25 mouse cellular contexts compared by ENCODE assay signal in the genomic region with DNA sequence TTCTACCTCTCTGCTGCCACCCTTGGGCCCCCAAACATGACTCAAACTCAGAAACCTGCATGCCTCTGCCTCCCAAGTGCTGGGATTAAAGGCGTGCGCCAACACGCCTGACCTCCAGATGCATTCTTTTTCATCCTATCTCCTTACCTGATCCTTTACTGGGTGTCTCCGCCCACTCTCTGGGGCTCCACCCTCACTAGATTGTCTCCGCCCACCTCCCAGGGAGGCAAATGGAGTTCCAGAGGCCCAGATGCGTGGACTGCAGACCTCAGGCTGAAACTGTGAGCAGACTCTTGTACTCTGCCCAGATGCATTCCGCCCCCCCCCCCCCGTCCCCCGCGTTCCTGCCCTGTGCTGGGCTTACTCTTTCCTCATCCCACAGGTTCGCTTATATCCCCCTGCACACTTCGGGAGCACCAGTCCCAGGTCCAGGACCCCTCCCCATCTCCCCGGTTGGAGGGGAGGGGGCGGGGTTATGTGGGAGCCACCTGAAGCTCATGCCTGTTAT. TPM values are rescaled to one million over a fixed set of nuclear protein-coding genes. Genes with fewer than 3 reads are reported as not detected.
A peak's percentile ranks its signal among the peaks of the same experiment; 100 is the strongest.
DNase-seq lines count a peak whose midpoint lies in the region; ATAC-seq and TF ChIP-seq lines count a peak whose summit lies in the region.
"Had no signal": no experiment of that assay in that cellular context is flagged by ENCODE, and none has a peak within 500 bp of the region (broad histone marks: within the 10 kb centered on the region; RNA-seq: fewer than 3 reads in every experiment).

No protein-coding gene starts in this region.

- TF ChIP-seq CTCF in midbrain, postnatal 0 days (IDR thresholded peaks at IDR 0.05) = no peak

- no peaks in the 10 kb centered on the region for H3K36me3 ChIP-seq in kidney, embryonic 14.5 days (ENCODE audit: control insufficient read depth, insufficient read depth, low read length)
- no peaks in the 10 kb centered on the region for H3K36me3 ChIP-seq in midbrain, postnatal 0 days (ENCODE audit: insufficient read depth, low read length)
- H3K36me3 ChIP-seq in midbrain, embryonic 16.5 days (ENCODE audit: control insufficient read depth, insufficient read depth, low read length) = no peaks in the 10 kb centered on the region
- no peaks in the 10 kb centered on the region for H3K36me3 ChIP-seq in stomach, embryonic 15.5 days
- H3K36me3 ChIP-seq in hindbrain, embryonic 13.5 days = no peaks in the 10 kb centered on the region
- H3K36me3 ChIP-seq: embryonic facial prominence, embryonic 13.5 days; forebrain, embryonic 10.5 days; forebrain, embryonic 15.5 days had no signal

- no peak overlapping the region for H3K4me2 ChIP-seq in kidney, embryonic 14.5 days (replicated peaks; ENCODE audit: low read depth, low read length)
- no peak overlapping the region for H3K4me2 ChIP-seq in midbrain, postnatal 0 days (ENCODE audit: low read depth, low read length, poor library complexity, severe bottlenecking)
- no peak overlapping the region for H3K4me2 ChIP-seq in midbrain, embryonic 16.5 days (ENCODE audit: low read length)
- no peak overlapping the region for H3K4me2 ChIP-seq in stomach, embryonic 15.5 days
- no peak overlapping the region for H3K4me2 ChIP-seq in hindbrain, embryonic 13.5 days
- H3K4me2 ChIP-seq: embryonic facial prominence, embryonic 13.5 days; forebrain, embryonic 15.5 days; heart, embryonic 11.5 days; hindbrain, embryonic 14.5 days had no signal

- H3K9ac ChIP-seq in kidney, embryonic 14.5 days (ENCODE audit: low read depth, low read length) = no peak overlapping the region
- no peak overlapping the region for H3K9ac ChIP-seq in midbrain, postnatal 0 days (replicated peaks; ENCODE audit: low read length, poor library complexity, severe bottlenecking)
- no peak overlapping the region for H3K9ac ChIP-seq in midbrain, embryonic 16.5 days (ENCODE audit: low read depth, low read length)
- H3K9ac ChIP-seq in stomach, embryonic 15.5 days = no peak overlapping the region
- no peak overlapping the region for H3K9ac ChIP-seq in hindbrain, embryonic 13.5 days
- H3K9ac ChIP-seq: embryonic facial prominence, embryonic 13.5 days; forebrain, embryonic 15.5 days; hindbrain, embryonic 14.5 days had no signal

- no peak overlapping the region for H3K27ac ChIP-seq in kidney, embryonic 14.5 days (ENCODE audit: low read depth, low read length)
- H3K27ac ChIP-seq in midbrain, postnatal 0 days (ENCODE audit: low read depth, low read length) = no peak overlapping the region
- no peak overlapping the region for H3K27ac ChIP-seq in midbrain, embryonic 16.5 days (ENCODE audit: low read length)
- no peak overlapping the region for H3K27ac ChIP-seq in stomach, embryonic 15.5 days
- H3K27ac ChIP-seq in hindbrain, embryonic 13.5 days = no peak overlapping the region
- H3K27ac ChIP-seq: embryonic facial prominence, embryonic 13.5 days; forebrain, embryonic 10.5 days; forebrain, embryonic 15.5 days; hindbrain, embryonic 14.5 days; macrophage had no signal

- H3K4me3 ChIP-seq in kidney, embryonic 14.5 days (ENCODE audit: low read length) = no peak overlapping the region
- no peak overlapping the region for H3K4me3 ChIP-seq in midbrain, postnatal 0 days (ENCODE audit: low read depth, low read length)
- H3K4me3 ChIP-seq in midbrain, embryonic 16.5 days (ENCODE audit: low read depth, low read length) = no peak overlapping the region
- no peak overlapping the region for H3K4me3 ChIP-seq in stomach, embryonic 15.5 days (replicated peaks)
- H3K4me3 ChIP-seq in hindbrain, embryonic 13.5 days = no peak overlapping the region
- H3K4me3 ChIP-seq: embryonic facial prominence, embryonic 13.5 days; forebrain, embryonic 10.5 days; forebrain, embryonic 15.5 days had no signal

- H3K4me1 ChIP-seq in kidney, embryonic 14.5 days (ENCODE audit: control insufficient read depth, insufficient read depth, low read length) = no peaks in the 10 kb centered on the region
- no peaks in the 10 kb centered on the region for H3K4me1 ChIP-seq in midbrain, postnatal 0 days (ENCODE audit: insufficient read depth, low read length)
- H3K4me1 ChIP-seq in midbrain, embryonic 16.5 days (ENCODE audit: control insufficient read depth, insufficient read depth, low read length) = no peaks in the 10 kb centered on the region
- H3K4me1 ChIP-seq in stomach, embryonic 15.5 days = no peaks in the 10 kb centered on the region
- H3K4me1 ChIP-seq in hindbrain, embryonic 13.5 days (replicated peaks) = no peaks in the 10 kb centered on the region
- H3K4me1 ChIP-seq: embryonic facial prominence, embryonic 13.5 days; forebrain, embryonic 15.5 days had no signal

- no peaks in the 10 kb centered on the region for H3K9me3 ChIP-seq in kidney, embryonic 14.5 days (ENCODE audit: control insufficient read depth, low read length)
- no peaks in the 10 kb centered on the region for H3K9me3 ChIP-seq in midbrain, postnatal 0 days (ENCODE audit: low read length)
- no peaks in the 10 kb centered on the region for H3K9me3 ChIP-seq in midbrain, embryonic 16.5 days (replicated peaks; ENCODE audit: control insufficient read depth, low read length, poor library complexity, severe bottlenecking)
- H3K9me3 ChIP-seq in stomach, embryonic 15.5 days = no peaks in the 10 kb centered on the region
- no peaks in the 10 kb centered on the region for H3K9me3 ChIP-seq in hindbrain, embryonic 13.5 days
- H3K9me3 ChIP-seq: embryonic facial prominence, embryonic 13.5 days; forebrain, embryonic 10.5 days; forebrain, embryonic 15.5 days had no signal

- 56% methylated on average over 14 of the region's 14 CpGs for WGBS in kidney, embryonic 14.5 days
- WGBS in midbrain, postnatal 0 days = 59% methylated on average over 11 of the region's 14 CpGs
- 53% methylated on average over 13 of the region's 14 CpGs for WGBS in midbrain, embryonic 16.5 days
- WGBS in stomach, embryonic 15.5 days = 53% methylated on average over 13 of the region's 14 CpGs
- WGBS in hindbrain, embryonic 13.5 days = 53% methylated on average over 14 of the region's 14 CpGs

- ATAC-seq in kidney, embryonic 14.5 days (ENCODE audit: low FRiP score, low TSS enrichment) = 0 out of 2 replicates have a peak, but pooled peaks have one; percentile 33
- ATAC-seq in midbrain, postnatal 0 days (ENCODE audit: low FRiP score) = 0 out of 2 replicates have a peak, but pooled peaks have one; percentile 44
- ATAC-seq in midbrain, embryonic 16.5 days = no peak
- peak; percentile 47; the same call in 1 of the 2 replicates for ATAC-seq in stomach, embryonic 15.5 days (ENCODE audit: insufficient read depth, low FRiP score, low read depth)
- no peak for ATAC-seq in hindbrain, embryonic 13.5 days (ENCODE audit: low FRiP score)
- ATAC-seq: forebrain, embryonic 15.5 days; intestine, postnatal 0 days had no signal

- DNase-seq in kidney, postnatal 25 days = no peak
- DNase-seq in midbrain, postnatal 0 days (ENCODE audit: low spot score) = no peak
- DNase-seq in ZHBTc4 (ENCODE audit: low read depth, low spot score) = peak; percentile 92
- no peak for DNase-seq in lung, postnatal 4 days
- DNase-seq: adrenal gland, postnatal 10 days; cerebellum, adult 9-10 months; gastrocnemius, postnatal 25 days; heart, adult 11 months; heart, postnatal 36 days; kidney, adult 9 months; kidney, postnatal 4 days; layer of hippocampus, postnatal 36 days; midbrain, embryonic 14.5 days; spleen, adult 18-20 months had no signal

- no peaks in the 10 kb centered on the region for H3K27me3 ChIP-seq in kidney, embryonic 14.5 days (ENCODE audit: control insufficient read depth, insufficient read depth, low read length)
- H3K27me3 ChIP-seq in midbrain, postnatal 0 days (ENCODE audit: insufficient read depth, low read length) = no peaks in the 10 kb centered on the region
- H3K27me3 ChIP-seq in midbrain, embryonic 16.5 days (ENCODE audit: control insufficient read depth, insufficient read depth, low read depth, low read length) = no peaks in the 10 kb centered on the region
- H3K27me3 ChIP-seq in stomach, embryonic 15.5 days (replicated peaks) = no peaks in the 10 kb centered on the region
- no peaks in the 10 kb centered on the region for H3K27me3 ChIP-seq in hindbrain, embryonic 13.5 days
- H3K27me3 ChIP-seq: embryonic facial prominence, embryonic 13.5 days; forebrain, embryonic 15.5 days had no signal

RNA-seq across cellular contexts. Expression of gene Map4k1, which starts 9.0 kb away (rescaled TPM):
- polyA plus RNA-seq in kidney, embryonic 14.5 days (2014; fragmentation: Nextera tagmentation; extraction: Ambion mirVana) = 9.8 and 12.6 TPM in 2 replicates
- total RNA-seq in midbrain, postnatal 0 days (2014; rRNA removed) = 5.6 and 17.4 TPM in 2 replicates
- polyA plus RNA-seq in midbrain, postnatal 0 days (2015; fragmentation: Nextera tagmentation; extraction: Ambion mirVana) = 18.2 and 21.0 TPM in 2 replicates
- 11.8 and 13.2 TPM in 2 replicates for polyA plus RNA-seq in midbrain, embryonic 16.5 days (2015; fragmentation: Nextera tagmentation; extraction: Ambion mirVana)
- 7.8 and 9.3 TPM in 2 replicates for polyA plus RNA-seq in stomach, embryonic 15.5 days (2015; fragmentation: Nextera tagmentation; extraction: Ambion mirVana)
- 4.1 and 6.4 TPM in 2 replicates for polyA plus RNA-seq in hindbrain, embryonic 13.5 days (2015; fragmentation: Nextera tagmentation; extraction: Ambion mirVana)

RNA-seq across cellular contexts. Expression of gene Eif3k, which starts 9.2 kb away (rescaled TPM):
- 458 and 497 TPM in 2 replicates for polyA plus RNA-seq in kidney, embryonic 14.5 days (2014; fragmentation: Nextera tagmentation; extraction: Ambion mirVana)
- total RNA-seq in midbrain, postnatal 0 days (2014; rRNA removed) = 405 and 482 TPM in 2 replicates
- polyA plus RNA-seq in midbrain, postnatal 0 days (2015; fragmentation: Nextera tagmentation; extraction: Ambion mirVana) = 292 and 309 TPM in 2 replicates
- 279 TPM in 2 replicates for polyA plus RNA-seq in midbrain, embryonic 16.5 days (2015; fragmentation: Nextera tagmentation; extraction: Ambion mirVana)
- 370 and 373 TPM in 2 replicates for polyA plus RNA-seq in stomach, embryonic 15.5 days (2015; fragmentation: Nextera tagmentation; extraction: Ambion mirVana)
- polyA plus RNA-seq in hindbrain, embryonic 13.5 days (2015; fragmentation: Nextera tagmentation; extraction: Ambion mirVana) = 315 and 332 TPM in 2 replicates

RNA-seq across cellular contexts. Expression of gene Actn4, which starts 28.7 kb away (rescaled TPM):
- polyA plus RNA-seq in kidney, embryonic 14.5 days (2014; fragmentation: Nextera tagmentation; extraction: Ambion mirVana) = 176 and 239 TPM in 2 replicates
- 74.7 and 86.9 TPM in 2 replicates for total RNA-seq in midbrain, postnatal 0 days (2014; rRNA removed)
- polyA plus RNA-seq in midbrain, postnatal 0 days (2015; fragmentation: Nextera tagmentation; extraction: Ambion mirVana) = 101 and 105 TPM in 2 replicates
- polyA plus RNA-seq in midbrain, embryonic 16.5 days (2015; fragmentation: Nextera tagmentation; extraction: Ambion mirVana) = 132 and 133 TPM in 2 replicates
- polyA plus RNA-seq in stomach, embryonic 15.5 days (2015; fragmentation: Nextera tagmentation; extraction: Ambion mirVana) = 319 and 341 TPM in 2 replicates
- polyA plus RNA-seq in hindbrain, embryonic 13.5 days (2015; fragmentation: Nextera tagmentation; extraction: Ambion mirVana) = 136 and 138 TPM in 2 replicates

Comparison
In these comparisons a context has a peak if more than half of its experiments do, and no peak if none do; other contexts are left out.
1. ATAC-seq: peak in kidney, embryonic 14.5 days (single experiment), midbrain, postnatal 0 days (single experiment) and stomach, embryonic 15.5 days (single experiment); none in midbrain, embryonic 16.5 days (single experiment) and hindbrain, embryonic 13.5 days (single experiment).